Mouse (Mus musculus) heart, postnatal 0 days (tissue): ENCODE results near the gene Zfp763.
A peak's percentile ranks its signal among the peaks of the same experiment; 100 is the strongest.

Experiments
- CTCF ChIP-seq: IDR thresholded peaks from 2 replicates; pipeline ENCODE4 v1.5.1; 2016; ENCODE audit warnings: antibody characterized with exemption, control low read depth, low read depth
- EP300 ChIP-seq: IDR thresholded peaks from 2 replicates; pipeline ENCODE4 v1.6.1; 2016; ENCODE audit warnings: antibody characterized with exemption, low read depth

DNA sequence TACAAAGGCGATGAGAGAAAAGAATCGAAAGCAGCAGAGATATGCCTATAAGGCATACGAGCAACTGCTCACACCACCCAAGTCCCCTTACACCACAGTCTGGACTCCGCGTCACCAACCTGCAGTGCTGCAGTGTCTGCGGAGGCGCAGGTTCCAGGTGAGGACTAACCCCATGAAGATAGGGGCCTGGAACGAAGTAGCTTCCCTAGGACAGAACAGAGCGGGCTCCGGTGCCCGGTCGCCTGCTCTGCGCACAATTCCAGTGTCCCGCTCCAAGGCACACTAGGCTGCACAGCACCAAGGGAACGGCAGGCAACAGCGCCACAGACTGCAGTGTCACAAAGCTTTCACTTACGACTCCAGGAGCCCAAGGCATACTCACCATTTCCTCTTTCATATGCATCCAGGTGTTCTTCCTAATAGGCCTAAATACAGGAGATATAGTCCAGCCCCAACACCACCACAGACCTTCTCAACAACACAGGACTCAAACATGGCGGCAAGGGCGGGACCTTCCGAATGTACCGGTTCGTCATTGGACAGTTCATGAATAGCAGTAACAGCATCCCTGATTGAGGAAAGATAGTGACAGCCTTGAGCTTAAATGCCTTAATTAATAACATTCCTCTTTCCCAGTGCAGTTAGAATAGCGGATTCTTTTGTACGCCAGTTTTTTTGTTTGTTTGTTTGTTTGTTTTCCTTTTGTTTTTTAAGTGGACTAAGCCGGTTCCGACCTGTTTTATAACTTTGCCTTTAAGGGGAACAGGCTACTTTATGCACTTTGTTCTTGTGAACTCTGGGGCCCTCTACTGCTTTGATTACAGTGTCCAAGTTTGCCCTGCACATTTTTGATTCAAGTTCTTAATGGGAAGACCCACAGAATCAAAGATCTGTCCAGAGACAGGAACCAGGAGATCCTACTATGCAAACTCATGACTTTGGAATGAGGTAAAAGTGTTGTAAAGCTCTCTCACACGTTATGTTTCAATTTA, at the start of gene Zfp763:
- TF ChIP-seq CTCF (peak; percentile 11; the same call in 1 of the 2 replicates), EP300 (no peak)
